Comparison of ENCODE assay signal across 22 mouse cellular contexts in the genomic region with DNA sequence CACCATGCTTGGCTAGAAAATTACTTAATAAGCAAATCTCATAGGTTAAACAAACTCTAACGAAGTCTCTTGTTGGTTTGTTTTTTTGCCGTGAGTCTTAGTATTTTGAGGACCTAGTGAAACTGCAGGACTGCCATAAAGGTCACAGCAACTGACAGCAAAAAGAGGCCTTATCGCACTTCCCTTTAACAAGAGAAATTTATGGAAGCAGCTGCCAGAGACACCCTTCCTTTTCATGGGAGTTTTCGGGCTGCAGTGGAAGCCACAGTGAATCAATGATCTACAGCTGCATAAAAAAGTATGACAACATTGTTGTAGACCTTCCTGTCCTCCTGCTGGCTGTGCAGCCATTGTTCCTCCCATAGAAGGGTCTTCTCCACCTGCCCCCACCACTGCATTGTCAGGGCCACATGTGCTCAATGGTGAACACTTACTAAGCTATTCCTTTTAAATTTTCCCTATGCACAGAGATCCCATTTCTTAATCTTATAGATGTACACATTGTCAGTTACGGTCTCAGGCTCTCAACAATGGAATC. TPM values are rescaled to one million over a fixed set of nuclear protein-coding genes. Genes with fewer than 3 reads are reported as not detected.
DNase-seq lines count a peak whose midpoint lies in the region; ATAC-seq and TF ChIP-seq lines count a peak whose summit lies in the region.
"Had no signal": no experiment of that assay in that cellular context is flagged by ENCODE, and none has a peak within 500 bp of the region (broad histone marks: within the 10 kb centered on the region; RNA-seq: fewer than 3 reads in every experiment).

No protein-coding gene starts in this region.

- no peak overlapping the region for H3K9ac ChIP-seq in liver, adult 2 months (ENCODE audit: low read depth, low read length)
- no peak overlapping the region for H3K9ac ChIP-seq in liver, embryonic 12.5 days
- no peak overlapping the region for H3K9ac ChIP-seq in forebrain, embryonic 14.5 days (ENCODE audit: low read length)
- H3K9ac ChIP-seq in stomach, postnatal 0 days (ENCODE audit: low read length) = no peak overlapping the region
- H3K9ac ChIP-seq: forebrain, postnatal 0 days; hindbrain, embryonic 15.5 days; intestine, embryonic 15.5 days; lung, embryonic 15.5 days had no signal

- H3K4me1 ChIP-seq in liver, adult 2 months (ENCODE audit: control insufficient read depth, insufficient read depth, low read length) = no peaks in the 10 kb centered on the region
- peaks cover 14% of the 10 kb centered on the region for H3K4me1 ChIP-seq in liver, embryonic 12.5 days
- H3K4me1 ChIP-seq in forebrain, embryonic 14.5 days (ENCODE audit: control insufficient read depth, insufficient read depth, low read length) = no peaks in the 10 kb centered on the region
- no peaks in the 10 kb centered on the region for H3K4me1 ChIP-seq in stomach, postnatal 0 days (replicated peaks; ENCODE audit: control insufficient read depth, insufficient read depth)
- H3K4me1 ChIP-seq: hindbrain, embryonic 15.5 days; intestine, embryonic 15.5 days; lung, embryonic 15.5 days had no signal

- TF ChIP-seq CTCF in liver, adult 2 months (IDR thresholded peaks at IDR 0.05; ENCODE audit: low read depth, low read length) = no peak
- TF ChIP-seq CTCF in stomach, postnatal 0 days (IDR thresholded peaks at IDR 0.05; ENCODE audit: low read depth) = no peak

- no peak for ATAC-seq in liver, embryonic 12.5 days
- ATAC-seq in forebrain, embryonic 14.5 days = no peak
- ATAC-seq in stomach, postnatal 0 days (ENCODE audit: low FRiP score, low TSS enrichment) = no peak
- ATAC-seq: forebrain, postnatal 0 days; intestine, embryonic 15.5 days had no signal

- H3K4me3 ChIP-seq in liver, adult 2 months (ENCODE audit: insufficient read depth, low read depth, low read length) = no peak overlapping the region
- H3K4me3 ChIP-seq in liver, embryonic 12.5 days = no peak overlapping the region
- no peak overlapping the region for H3K4me3 ChIP-seq in forebrain, embryonic 14.5 days (ENCODE audit: low read depth, low read length)
- H3K4me3 ChIP-seq in stomach, postnatal 0 days (ENCODE audit: low read depth, low read length) = no peak overlapping the region
- H3K4me3 ChIP-seq: hindbrain, embryonic 15.5 days; intestine, embryonic 15.5 days; layer of hippocampus, adult 2 months; lung, embryonic 15.5 days had no signal

- 62% methylated on average over 5 of the region's 5 CpGs for WGBS in liver, adult 2 months
- WGBS in liver, embryonic 12.5 days (ENCODE audit: insufficient replicate concordance) = 37% methylated on average over 5 of the region's 5 CpGs
- 85% methylated on average over 5 of the region's 5 CpGs for WGBS in forebrain, embryonic 14.5 days
- 68% methylated on average over 5 of the region's 5 CpGs for WGBS in stomach, postnatal 0 days

- TF ChIP-seq POLR2A in liver, adult 2 months (IDR thresholded peaks at IDR 0.05; ENCODE audit: extremely low read depth, insufficient read depth, low read length) = no peak

- no peaks in the 10 kb centered on the region for H3K27me3 ChIP-seq in liver, adult 2 months (ENCODE audit: control insufficient read depth, insufficient read depth, low read length)
- H3K27me3 ChIP-seq in liver, embryonic 12.5 days (replicated peaks) = no peaks in the 10 kb centered on the region
- no peaks in the 10 kb centered on the region for H3K27me3 ChIP-seq in forebrain, embryonic 14.5 days (replicated peaks; ENCODE audit: control insufficient read depth, insufficient read depth, low read length)
- H3K27me3 ChIP-seq in stomach, postnatal 0 days (ENCODE audit: control insufficient read depth, insufficient read depth, low read length) = no peaks in the 10 kb centered on the region
- H3K27me3 ChIP-seq: hindbrain, embryonic 15.5 days; intestine, embryonic 15.5 days; lung, embryonic 15.5 days had no signal

- no peak for TF ChIP-seq EP300 in stomach, postnatal 0 days (optimal IDR thresholded peaks at IDR 0.05)

- H3K9me3 ChIP-seq in liver, embryonic 12.5 days (replicated peaks) = no peaks in the 10 kb centered on the region
- no peaks in the 10 kb centered on the region for H3K9me3 ChIP-seq in forebrain, embryonic 14.5 days (replicated peaks; ENCODE audit: control insufficient read depth, low read length)
- no peaks in the 10 kb centered on the region for H3K9me3 ChIP-seq in stomach, postnatal 0 days (ENCODE audit: control insufficient read depth, low read length)
- H3K9me3 ChIP-seq: hindbrain, embryonic 15.5 days; intestine, embryonic 15.5 days; lung, embryonic 15.5 days had no signal

- H3K4me2 ChIP-seq in liver, embryonic 12.5 days = no peak overlapping the region
- no peak overlapping the region for H3K4me2 ChIP-seq in forebrain, embryonic 14.5 days (ENCODE audit: low read length)
- no peak overlapping the region for H3K4me2 ChIP-seq in stomach, postnatal 0 days (replicated peaks; ENCODE audit: low read depth)
- H3K4me2 ChIP-seq: hindbrain, embryonic 15.5 days; intestine, embryonic 15.5 days; lung, embryonic 15.5 days had no signal

- intact Hi-C loops in heart, postnatal 36 days (cut with DNase I) = no loop called here

- no peaks in the 10 kb centered on the region for H3K79me2 ChIP-seq in liver, adult 2 months (ENCODE audit: control insufficient read depth, insufficient read depth, low read length)

- peak overlapping the region; percentile 66 for H3K27ac ChIP-seq in liver, adult 2 months (replicated peaks; ENCODE audit: insufficient read depth, low read depth, low read length)
- no peak overlapping the region for H3K27ac ChIP-seq in liver, embryonic 12.5 days
- no peak overlapping the region for H3K27ac ChIP-seq in forebrain, embryonic 14.5 days (ENCODE audit: low read depth, low read length)
- no peak overlapping the region for H3K27ac ChIP-seq in stomach, postnatal 0 days (replicated peaks)
- H3K27ac ChIP-seq: hindbrain, embryonic 15.5 days; intestine, embryonic 15.5 days; layer of hippocampus, adult 2 months; lung, embryonic 15.5 days; macrophage had no signal

- peak; percentile 76 for DNase-seq in heart, adult 11 months
- DNase-seq in heart, postnatal 36 days = no peak
- no peak for DNase-seq in liver, adult 2 months (ENCODE audit: extremely low read depth, low read depth, low spot score)
- peak; percentile 34 for DNase-seq in kidney, postnatal 14 days
- no peak for DNase-seq in forebrain, embryonic 14.5 days (ENCODE audit: low spot score)
- DNase-seq in stomach, postnatal 0 days (ENCODE audit: low spot score) = no peak
- DNase-seq: B cell, adult 2 months; cerebellum, adult 11 months; cerebellum, postnatal 14 days; embryo, embryonic 11 days; forebrain, postnatal 0 days; gastrocnemius, postnatal 36 days; heart, postnatal 4 days; layer of hippocampus, postnatal 36 days; midbrain, embryonic 14.5 days; thymus, postnatal 25 days had no signal

- no peaks in the 10 kb centered on the region for H3K36me3 ChIP-seq in liver, adult 2 months (ENCODE audit: control insufficient read depth, insufficient read depth, low read length)
- no peaks in the 10 kb centered on the region for H3K36me3 ChIP-seq in liver, embryonic 12.5 days
- H3K36me3 ChIP-seq in forebrain, embryonic 14.5 days (ENCODE audit: control insufficient read depth, insufficient read depth, low read length) = no peaks in the 10 kb centered on the region
- no peaks in the 10 kb centered on the region for H3K36me3 ChIP-seq in stomach, postnatal 0 days (ENCODE audit: control insufficient read depth, insufficient read depth, low read length)
- H3K36me3 ChIP-seq: hindbrain, embryonic 15.5 days; intestine, embryonic 15.5 days; lung, embryonic 15.5 days had no signal

RNA-seq across cellular contexts. Expression of a gene that starts 49.3 kb away (rescaled TPM):
- total RNA-seq in heart, postnatal 36 days (2021) = 10 to 100 TPM; 31.6 to 36.0 TPM
- 7.9 and 11.7 TPM in 2 replicates for total RNA-seq in liver, adult 2 months (2014; rRNA removed)
- polyA plus RNA-seq in liver, adult 2 months (2012; rRNA removed) = 3.7 and 4.3 TPM in 2 replicates
- 11.4 and 13.3 TPM in 2 replicates for polyA plus RNA-seq in liver, embryonic 12.5 days (2016; fragmentation: Nextera tagmentation; extraction: Ambion mirVana)
- polyA plus RNA-seq in forebrain, embryonic 14.5 days (2014; fragmentation: Nextera tagmentation; extraction: Ambion mirVana) = 1.3 and 3.2 TPM in 2 replicates
- 6.4 and 6.5 TPM in 2 replicates for polyA plus RNA-seq in stomach, postnatal 0 days (2015; fragmentation: Nextera tagmentation; extraction: Ambion mirVana)

Comparison
In these comparisons a context has a peak if more than half of its experiments do, and no peak if none do; other contexts are left out.
1. DNase-seq: peak in heart, adult 11 months (single experiment) and kidney, postnatal 14 days (single experiment); none in heart, postnatal 36 days (0 of 2), liver, adult 2 months (single experiment), forebrain, embryonic 14.5 days (single experiment) and stomach, postnatal 0 days (single experiment).